Mouse (Mus musculus): Measurements from ENCODE around the gene Bptf. TPM values are rescaled to one million over a fixed set of nuclear protein-coding genes. Genes with fewer than 3 reads are reported as not detected.
A peak's percentile ranks its signal among the peaks of the same experiment; 100 is the strongest.

Gene Bptf
- total RNA-seq (2012; rRNA removed): 81.3 and 86.4 TPM in 2 replicates

DNA sequence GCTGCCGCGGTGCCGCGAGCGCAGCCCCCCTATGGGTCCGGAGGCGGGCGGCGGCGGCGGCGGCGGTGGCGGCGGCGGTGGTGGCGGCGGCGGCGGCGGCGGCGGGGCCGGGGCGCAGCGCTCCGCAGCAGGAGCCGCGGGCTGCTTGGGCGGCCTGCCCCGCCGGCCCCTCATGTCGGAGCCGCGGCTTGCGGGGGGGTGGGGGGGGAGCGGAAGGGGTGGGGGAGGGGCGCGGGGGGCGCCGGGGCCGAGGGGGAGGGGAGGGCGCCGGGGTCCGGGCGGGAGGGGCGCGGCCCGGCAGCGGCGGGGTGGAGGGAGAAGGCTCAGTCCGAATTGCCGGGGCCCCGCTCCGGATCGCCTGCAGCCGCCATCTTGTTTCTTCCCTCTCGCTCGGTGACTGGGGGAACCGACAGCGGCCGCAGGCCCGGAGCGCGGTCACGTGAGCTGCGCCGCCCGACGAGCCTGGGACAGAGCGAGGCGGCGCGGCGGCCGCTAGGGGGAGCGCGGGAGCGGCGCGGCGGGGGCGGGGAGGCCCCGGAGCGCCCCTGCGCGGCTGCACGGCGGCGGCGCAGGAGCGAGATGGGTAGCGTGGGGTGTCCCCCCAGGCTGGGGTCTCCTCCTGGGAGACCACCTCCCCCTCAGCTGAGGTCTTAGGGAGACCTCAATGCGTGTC, at the start of gene Bptf:
Bptf (minus strand) TSS at position 379 of the 673 bp plus-strand sequence.
- TF ChIP-seq ZNF384 (IDR thresholded peaks at IDR 0.05; ENCODE audit: low read depth, low read length) (no peak), ZC3H11A (IDR thresholded peaks at IDR 0.05; ENCODE audit: borderline replicate concordance, low read depth, low read length) (no peak), CHD2 (IDR thresholded peaks at IDR 0.05; ENCODE audit: low read depth, low read length) (no peak), MAFK (IDR thresholded peaks at IDR 0.05; ENCODE audit: insufficient read depth, low read depth, low read length) (no peak), HCFC1 (IDR thresholded peaks at IDR 0.05; ENCODE audit: borderline replicate concordance, insufficient read depth, low read length) (peak; percentile 19; the same call in 1 of the 2 replicates)
- in situ Hi-C loops (cut with MboI; ENCODE audit: low sequenced_read_pairs in 2 of 2, unreplicated experiment in 2 of 2): no loop called here

DNA sequence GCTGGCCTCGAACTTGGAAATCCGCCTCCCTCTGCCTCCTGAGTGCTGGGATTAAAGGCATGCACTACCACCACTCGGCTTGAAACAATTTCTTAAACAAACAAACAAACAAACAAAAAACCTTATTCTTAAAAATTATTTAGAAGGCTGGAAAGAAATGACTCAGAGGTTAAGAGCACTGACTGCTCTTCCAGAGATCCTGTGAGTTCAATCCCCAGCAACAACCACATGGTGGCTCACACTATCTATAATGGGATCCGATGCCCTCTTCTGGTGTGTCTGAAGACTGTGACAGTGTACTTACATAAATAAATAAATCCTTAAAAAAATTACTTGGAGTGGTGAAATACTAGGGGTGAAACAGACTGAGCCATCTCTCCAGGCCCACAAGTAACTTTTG, 29.3 kb upstream of the Bptf start:
- TF ChIP-seq ZNF384 (IDR thresholded peaks at IDR 0.05; ENCODE audit: low read depth, low read length) (no peak), ZC3H11A (IDR thresholded peaks at IDR 0.05; ENCODE audit: borderline replicate concordance, low read depth, low read length) (no peak), HCFC1 (IDR thresholded peaks at IDR 0.05; ENCODE audit: borderline replicate concordance, insufficient read depth, low read length) (no peak), MAFK (IDR thresholded peaks at IDR 0.05; ENCODE audit: insufficient read depth, low read depth, low read length) (no peak), CHD2 (IDR thresholded peaks at IDR 0.05; ENCODE audit: low read depth, low read length) (no peak)
- no peak overlapping the region for H3K9ac ChIP-seq (ENCODE audit: insufficient read depth, low read depth, low read length, poor library complexity, severe bottlenecking)
- H3K36me3 ChIP-seq (ENCODE audit: control insufficient read depth, insufficient read depth, low read length, poor library complexity, severe bottlenecking): peaks cover under 1% of the 10 kb centered on the region; the same call in 1 of the 2 replicates
- no peaks in the 10 kb centered on the region; a peak in 1 of 4 replicates for H3K4me1 ChIP-seq (ENCODE audit: control insufficient read depth in 2 of 2, insufficient read depth in 2 of 2, low read length in 2 of 2, poor library complexity in 1 of 2)
- H3K27ac ChIP-seq (ENCODE audit: insufficient read depth, low read depth, low read length, poor library complexity, severe bottlenecking): no peak overlapping the region
- no peak for DNase-seq (ENCODE audit: low read depth, low spot score)
- in situ Hi-C loops (cut with MboI; ENCODE audit: low sequenced_read_pairs in 2 of 2, unreplicated experiment in 2 of 2): no loop called here
- no peak overlapping the region for H3K4me3 ChIP-seq (ENCODE audit: insufficient read depth in 1 of 2, low read depth in 1 of 2, low read length in 2 of 2, poor library complexity in 1 of 2, severe bottlenecking in 1 of 2)
- H3K9me3 ChIP-seq (ENCODE audit: control insufficient read depth, insufficient read depth, low read depth, low read length): no peaks in the 10 kb centered on the region

More for the DNA sequence above, at the start of gene Bptf:
- peak within 1 kb of the TSS; percentile 86 to 91 for H3K4me3 ChIP-seq (ENCODE audit: insufficient read depth in 1 of 2, low read depth in 1 of 2, low read length in 2 of 2, poor library complexity in 1 of 2, severe bottlenecking in 1 of 2)
- peak; percentile 71 for DNase-seq (ENCODE audit: low read depth, low spot score)
- H3K27ac ChIP-seq (ENCODE audit: insufficient read depth, low read depth, low read length, poor library complexity, severe bottlenecking): peak within 1 kb of the TSS; percentile 89
- no peaks in the 10 kb centered on the region for H3K36me3 ChIP-seq (ENCODE audit: control insufficient read depth, insufficient read depth, low read length, poor library complexity, severe bottlenecking)
- peak within 1 kb of the TSS; percentile 85 for H3K9ac ChIP-seq (ENCODE audit: insufficient read depth, low read depth, low read length, poor library complexity, severe bottlenecking)
- no peaks in the 10 kb centered on the region for H3K9me3 ChIP-seq (ENCODE audit: control insufficient read depth, insufficient read depth, low read depth, low read length)
- H3K4me1 ChIP-seq (ENCODE audit: control insufficient read depth in 2 of 2, insufficient read depth in 2 of 2, low read length in 2 of 2, poor library complexity in 1 of 2): peaks cover 2 to 5% of the 10 kb centered on the region in 2 experiments; a peak in 2 of 4 replicates

DNA sequence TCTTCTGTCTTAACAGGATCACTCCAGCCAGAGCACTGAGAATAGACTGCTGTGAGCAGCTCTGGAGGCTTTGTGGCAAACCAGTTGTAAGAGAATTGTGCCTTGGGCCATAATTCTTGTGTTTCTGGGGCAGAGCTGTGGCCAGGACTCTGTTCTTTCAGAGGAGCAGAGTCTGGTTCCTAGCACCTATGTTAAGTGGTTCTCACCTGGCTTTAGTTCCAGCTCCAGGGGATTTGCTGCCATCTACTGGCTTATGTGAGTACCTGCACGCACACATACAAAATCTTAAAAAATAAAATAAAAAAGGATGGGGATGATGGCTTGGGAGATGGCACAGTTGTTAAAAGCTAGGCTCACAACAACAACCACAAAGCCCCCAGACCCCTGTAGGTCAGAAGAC, 27.1 kb upstream of the Bptf start:
- in situ Hi-C loops (cut with MboI; ENCODE audit: low sequenced_read_pairs in 2 of 2, unreplicated experiment in 2 of 2): no loop called here
- no peak for TF ChIP-seq MAFK (IDR thresholded peaks at IDR 0.05; ENCODE audit: insufficient read depth, low read depth, low read length)
- no peak for TF ChIP-seq ZNF384 (IDR thresholded peaks at IDR 0.05; ENCODE audit: low read depth, low read length)
- 0 out of 2 replicates have a peak, but pooled peaks have one; percentile 20 for TF ChIP-seq HCFC1 (IDR thresholded peaks at IDR 0.05; ENCODE audit: borderline replicate concordance, insufficient read depth, low read length)
- H3K27ac ChIP-seq (ENCODE audit: insufficient read depth, low read depth, low read length, poor library complexity, severe bottlenecking): no peak overlapping the region
- no peak overlapping the region for H3K4me3 ChIP-seq (ENCODE audit: insufficient read depth in 1 of 2, low read depth in 1 of 2, low read length in 2 of 2, poor library complexity in 1 of 2, severe bottlenecking in 1 of 2)
- H3K4me1 ChIP-seq (ENCODE audit: control insufficient read depth in 2 of 2, insufficient read depth in 2 of 2, low read length in 2 of 2, poor library complexity in 1 of 2): peaks cover 0 to 3% of the 10 kb centered on the region in 2 experiments; a peak in 1 of 4 replicates
- no peaks in the 10 kb centered on the region for H3K36me3 ChIP-seq (ENCODE audit: control insufficient read depth, insufficient read depth, low read length, poor library complexity, severe bottlenecking)
- H3K9me3 ChIP-seq (ENCODE audit: control insufficient read depth, insufficient read depth, low read depth, low read length): no peaks in the 10 kb centered on the region
- DNase-seq (ENCODE audit: low read depth, low spot score): no peak
- no peak overlapping the region for H3K9ac ChIP-seq (ENCODE audit: insufficient read depth, low read depth, low read length, poor library complexity, severe bottlenecking)

DNA sequence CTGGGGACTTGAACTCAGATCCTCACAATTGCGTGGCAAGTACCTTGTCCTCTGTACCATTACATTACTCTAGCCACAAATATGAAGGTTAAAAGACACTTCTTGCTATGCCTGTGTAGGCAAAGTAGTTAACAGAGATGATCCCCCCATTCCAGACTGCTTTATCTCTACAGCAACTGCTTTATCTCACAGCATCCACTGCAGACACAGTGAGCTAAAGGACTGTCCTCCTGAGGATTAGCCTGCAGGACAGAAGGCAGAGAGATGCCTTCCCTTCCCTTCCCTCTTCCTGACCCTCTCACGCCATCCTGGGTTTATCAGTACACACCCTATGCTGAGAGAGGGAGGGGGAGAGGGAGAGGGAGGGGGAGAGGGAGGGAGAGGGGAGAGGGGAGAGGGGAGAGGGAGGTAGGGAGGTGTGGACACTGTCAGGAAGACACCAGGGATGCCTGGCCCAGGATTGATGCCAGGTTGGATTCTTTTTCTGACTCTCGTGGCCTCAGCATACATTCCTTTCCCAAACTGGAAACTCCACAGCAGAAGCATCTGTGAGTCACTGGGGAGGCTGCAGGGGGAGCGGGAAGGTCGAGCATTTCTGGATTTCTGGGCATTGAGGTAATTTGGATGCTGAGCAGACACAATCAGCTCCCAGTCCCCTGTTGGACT, 25.2 kb upstream of the Bptf start:
- H3K9ac ChIP-seq (ENCODE audit: insufficient read depth, low read depth, low read length, poor library complexity, severe bottlenecking): no peak overlapping the region
- no peak overlapping the region for H3K4me3 ChIP-seq (ENCODE audit: insufficient read depth in 1 of 2, low read depth in 1 of 2, low read length in 2 of 2, poor library complexity in 1 of 2, severe bottlenecking in 1 of 2)
- DNase-seq (ENCODE audit: low read depth, low spot score): no peak
- in situ Hi-C loops (cut with MboI; ENCODE audit: low sequenced_read_pairs in 2 of 2, unreplicated experiment in 2 of 2): no loop called here
- no peaks in the 10 kb centered on the region for H3K36me3 ChIP-seq (ENCODE audit: control insufficient read depth, insufficient read depth, low read length, poor library complexity, severe bottlenecking)
- H3K27ac ChIP-seq (ENCODE audit: insufficient read depth, low read depth, low read length, poor library complexity, severe bottlenecking): no peak overlapping the region
- no peak for TF ChIP-seq MAFK (IDR thresholded peaks at IDR 0.05; ENCODE audit: insufficient read depth, low read depth, low read length)
- no peak for TF ChIP-seq ZNF384 (IDR thresholded peaks at IDR 0.05; ENCODE audit: low read depth, low read length)
- TF ChIP-seq ZC3H11A (IDR thresholded peaks at IDR 0.05; ENCODE audit: borderline replicate concordance, low read depth, low read length): no peak
- no peak for TF ChIP-seq HCFC1 (IDR thresholded peaks at IDR 0.05; ENCODE audit: borderline replicate concordance, insufficient read depth, low read length)
- TF ChIP-seq CHD2 (IDR thresholded peaks at IDR 0.05; ENCODE audit: low read depth, low read length): no peak
- H3K9me3 ChIP-seq (ENCODE audit: control insufficient read depth, insufficient read depth, low read depth, low read length): no peaks in the 10 kb centered on the region
- H3K4me1 ChIP-seq (ENCODE audit: control insufficient read depth in 2 of 2, insufficient read depth in 2 of 2, low read length in 2 of 2, poor library complexity in 1 of 2): peaks cover 0 to 6% of the 10 kb centered on the region in 2 experiments; a peak in 2 of 4 replicates

All from ES-E14 (cell line).